Mouse (Mus musculus) heart, adult 9 months (tissue): ENCODE results near the gene Ascc1.
A peak's percentile ranks its signal among the peaks of the same experiment; 100 is the strongest.

ENCODE experiments used
- DNase-seq, 2 experiments: peaks; one replicate each; pipeline ENCODE4 v3.0.0; 2022; ENCODE audit warnings: low spot score in 2 of 2

Gene Ascc1

DNA sequence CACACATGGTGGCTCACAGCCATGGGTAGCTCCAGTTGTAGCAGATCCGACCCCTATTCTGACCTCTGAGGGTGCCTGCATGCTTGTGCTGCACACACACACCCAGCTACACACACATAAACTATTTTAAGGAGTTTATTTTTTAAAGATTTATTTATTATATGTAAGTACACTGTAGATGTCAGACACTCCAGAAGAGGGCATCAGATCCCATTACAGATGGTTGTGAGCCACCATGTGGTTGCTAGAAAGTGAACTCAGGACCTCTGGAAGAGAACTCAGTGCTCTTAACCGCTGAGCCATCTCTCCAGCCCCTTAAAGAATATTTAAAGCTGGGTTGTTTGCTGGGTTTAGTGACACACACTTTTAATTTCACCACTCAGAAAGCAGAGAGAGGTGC lies 16.7 kb downstream of the Ascc1 start:
- DNase-seq, result no peak

DNA sequence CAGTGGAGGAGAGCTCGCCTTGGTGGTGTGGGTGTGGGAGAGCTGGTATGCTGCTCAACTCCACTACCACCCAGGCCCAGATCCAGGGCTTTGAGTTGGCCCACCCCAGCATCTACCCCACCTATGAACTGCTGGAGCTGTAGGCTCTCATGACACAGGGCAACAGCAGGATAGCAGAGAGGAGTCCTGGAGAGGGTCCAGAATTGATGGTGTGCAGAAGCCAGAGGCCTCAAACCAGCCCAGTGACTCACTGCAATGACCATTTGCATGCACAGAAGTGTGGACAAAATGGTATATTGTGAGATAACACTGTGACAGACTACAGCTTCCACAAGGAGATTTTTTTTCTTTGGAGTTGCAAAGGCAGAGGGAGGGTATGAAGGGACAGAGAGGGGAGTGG lies 21.1 kb downstream of the Ascc1 start:
- no peak for DNase-seq

DNA sequence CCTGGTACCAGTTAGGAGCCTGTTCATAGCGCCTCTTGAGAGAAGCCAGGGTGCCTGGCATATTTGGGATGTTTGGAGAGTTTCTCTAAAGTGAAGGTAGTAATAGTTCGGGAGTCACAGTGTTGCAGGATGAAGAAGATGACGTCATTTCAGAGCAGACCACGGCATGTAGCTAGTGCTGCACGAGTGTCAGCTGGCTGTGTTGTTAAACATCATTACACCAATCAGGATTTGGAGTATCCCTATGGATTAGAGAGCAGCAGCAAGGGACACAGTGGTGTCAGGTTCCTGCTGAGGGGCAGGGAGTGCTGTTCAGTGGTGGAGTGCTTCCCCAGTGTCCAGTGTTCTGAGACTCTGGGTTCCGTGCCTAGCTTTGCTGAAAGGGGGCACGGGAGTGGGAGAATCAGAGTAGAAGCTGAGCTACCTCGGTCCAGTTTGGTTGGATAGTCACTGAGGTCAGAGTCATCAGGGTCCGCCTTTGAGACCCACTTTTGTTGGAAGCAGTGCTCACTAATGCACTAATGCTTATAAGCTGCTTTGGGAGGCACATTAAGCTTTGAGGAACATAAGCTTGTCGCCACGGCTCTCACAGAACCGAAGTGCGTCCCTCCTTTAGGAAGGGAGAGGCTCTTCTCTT lies 24.3 kb downstream of the Ascc1 start:
- DNase-seq, result no peak

DNA sequence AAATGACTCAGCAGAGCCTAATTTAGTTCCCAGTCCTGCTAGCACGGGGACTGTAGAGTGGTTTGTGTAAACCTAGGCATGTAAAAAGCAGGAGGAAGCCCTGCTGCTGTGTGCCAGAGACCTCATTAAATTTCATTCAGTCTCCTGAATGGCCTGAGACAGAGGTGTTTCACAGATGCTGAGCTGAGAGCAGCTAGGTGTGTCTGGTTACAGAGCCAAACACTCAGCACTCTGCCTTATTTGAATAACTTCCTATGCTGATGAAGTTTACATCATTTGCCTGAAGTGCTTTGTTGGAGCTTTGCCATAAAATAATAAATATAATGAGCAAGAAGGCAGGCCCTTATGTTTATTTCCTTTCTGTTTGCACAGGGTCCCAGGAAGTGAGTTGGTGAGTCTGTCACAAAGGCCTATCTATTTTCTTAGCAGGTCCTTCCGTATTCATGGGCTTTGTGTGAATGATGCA lies 25.0 kb downstream of the Ascc1 start:
- DNase-seq, result no peak

DNA sequence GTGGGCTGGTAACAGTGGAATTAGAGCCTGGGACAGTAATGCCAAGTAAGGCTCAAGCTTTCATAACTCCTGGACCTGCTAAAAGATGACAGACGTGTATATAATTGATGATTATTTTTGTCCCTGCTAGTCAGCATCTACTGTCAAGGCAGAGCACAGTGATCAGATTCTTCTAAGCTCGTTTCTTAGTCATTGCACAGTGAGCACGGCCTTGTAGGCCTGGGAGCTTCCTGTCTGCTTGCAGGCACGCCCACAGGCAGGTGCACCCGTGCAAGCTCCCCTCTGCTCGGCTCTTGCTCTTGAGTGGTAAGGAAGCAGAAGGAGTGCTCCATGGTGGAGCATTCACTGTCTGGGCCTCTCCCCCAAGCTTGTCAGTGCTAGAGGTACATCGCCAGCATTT lies 25.6 kb downstream of the Ascc1 start:
- DNase-seq, result no peak

DNA sequence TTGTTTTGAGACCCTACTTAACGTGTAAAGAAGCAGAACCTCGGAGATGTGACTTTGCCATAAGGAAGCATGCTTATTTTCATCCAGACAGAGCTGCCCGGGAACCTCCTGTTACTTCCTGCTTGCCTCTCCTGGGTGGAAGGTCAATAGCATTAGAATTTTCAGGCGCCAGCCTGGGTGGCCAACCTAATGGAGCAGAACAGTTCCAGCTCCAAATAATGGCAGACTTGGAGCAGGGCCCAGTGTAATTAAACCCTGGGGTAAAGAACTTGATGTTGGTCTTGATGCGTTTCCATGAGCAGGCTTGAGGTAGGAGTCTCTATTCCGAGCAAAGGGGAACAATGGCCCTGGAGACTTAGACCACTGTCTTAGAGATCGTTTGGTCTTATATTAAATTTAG lies 26.4 kb downstream of the Ascc1 start:
- DNase-seq, result no peak

DNA sequence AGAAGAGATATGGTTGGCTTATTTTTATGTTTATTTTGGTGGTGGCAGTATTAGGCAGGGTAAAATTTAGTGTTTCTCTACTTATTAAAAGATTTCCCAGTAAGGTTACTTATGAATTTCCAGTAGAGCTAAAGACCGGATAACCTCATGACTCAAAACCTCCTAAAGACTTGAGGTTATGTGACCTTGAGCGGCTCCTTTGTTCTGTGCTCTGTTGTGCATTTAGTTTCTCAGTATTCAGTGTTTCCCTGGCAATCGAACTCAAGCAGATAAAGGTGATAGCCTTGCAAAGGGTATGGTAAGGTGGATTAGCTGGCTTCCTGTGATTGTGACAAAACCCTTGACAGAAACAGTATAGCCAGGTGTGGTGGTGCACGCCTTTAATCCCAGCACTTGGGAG lies 26.8 kb downstream of the Ascc1 start:
- no peak for DNase-seq

DNA sequence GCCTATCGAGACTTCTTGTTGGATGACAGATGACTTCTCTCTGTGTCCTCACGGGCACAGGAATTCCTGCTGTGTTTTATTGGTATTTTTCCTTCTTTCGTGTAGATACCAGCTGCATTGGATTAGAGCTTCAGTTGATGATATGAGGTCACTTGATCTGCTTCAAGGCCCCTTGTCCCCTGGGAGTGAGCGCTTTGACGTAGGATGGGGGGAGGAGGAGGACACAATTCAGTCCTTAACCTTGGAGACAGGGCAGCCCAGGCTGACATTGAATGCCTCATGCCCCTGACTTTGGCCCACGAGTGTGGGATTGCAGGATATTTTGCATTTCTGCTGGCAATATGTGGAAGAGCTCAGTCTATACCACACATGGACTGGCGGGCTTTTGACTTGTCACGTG lies 29.0 kb downstream of the Ascc1 start:
- DNase-seq, result no peak

DNA sequence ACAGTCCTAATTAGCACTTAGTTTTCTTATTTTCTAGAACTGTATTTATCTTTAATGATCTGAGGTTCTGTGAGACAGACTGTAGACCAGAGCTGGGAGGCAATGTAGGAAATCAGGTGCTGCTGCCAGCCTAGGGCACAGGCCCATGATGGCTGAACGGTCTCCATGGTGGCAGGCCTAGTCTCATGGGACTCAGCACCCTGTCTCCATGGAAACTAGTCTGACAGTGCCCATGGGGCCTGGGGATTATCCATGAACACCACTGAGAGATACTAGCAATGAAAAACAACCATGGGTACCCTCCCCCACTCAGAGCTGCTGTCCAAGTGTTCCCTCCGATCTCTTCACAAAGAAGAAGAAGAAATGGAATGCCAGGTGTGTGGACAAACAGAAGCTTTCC lies 29.4 kb downstream of the Ascc1 start:
- no peak for DNase-seq

DNA sequence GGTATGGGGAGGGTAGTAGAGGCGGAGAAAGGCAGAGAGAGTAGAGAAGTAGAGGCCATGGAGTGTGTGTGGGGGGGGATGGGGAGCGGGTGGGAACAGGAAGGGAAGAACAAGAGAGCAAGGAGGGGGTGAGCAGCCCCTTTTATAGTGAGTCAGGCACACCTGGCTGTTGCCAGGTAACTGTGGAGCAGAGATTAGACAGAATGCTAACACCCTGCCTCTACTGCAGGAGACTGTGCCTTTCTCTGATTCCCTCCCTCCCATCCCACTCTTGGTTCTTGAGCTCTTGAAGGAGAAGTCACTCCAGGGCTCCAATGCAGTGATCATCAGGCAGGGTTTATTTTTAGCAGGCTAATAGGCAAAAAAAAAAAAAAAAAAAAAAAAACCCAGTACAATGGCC lies 30.0 kb downstream of the Ascc1 start:
- no peak for DNase-seq

DNA sequence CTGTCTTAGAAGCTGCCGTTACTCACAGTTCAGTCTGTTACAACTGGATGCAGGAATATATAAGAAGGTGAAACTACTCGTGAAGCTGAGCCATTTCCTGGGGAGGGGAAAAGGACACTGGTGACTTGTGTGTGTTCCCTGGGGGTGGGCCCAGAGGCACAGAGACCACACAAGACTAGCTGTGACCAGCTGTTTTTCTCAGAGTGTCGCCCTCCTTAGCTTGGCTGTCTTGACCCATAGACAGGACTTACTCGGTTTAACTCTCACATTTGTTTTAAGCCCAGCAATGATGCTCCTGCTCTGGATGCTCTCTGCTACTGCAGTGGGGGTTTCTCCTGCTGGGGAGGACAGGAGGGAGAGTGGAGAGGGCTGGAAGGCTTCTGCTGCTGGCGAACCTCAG lies 30.5 kb downstream of the Ascc1 start:
- DNase-seq, result no peak

DNA sequence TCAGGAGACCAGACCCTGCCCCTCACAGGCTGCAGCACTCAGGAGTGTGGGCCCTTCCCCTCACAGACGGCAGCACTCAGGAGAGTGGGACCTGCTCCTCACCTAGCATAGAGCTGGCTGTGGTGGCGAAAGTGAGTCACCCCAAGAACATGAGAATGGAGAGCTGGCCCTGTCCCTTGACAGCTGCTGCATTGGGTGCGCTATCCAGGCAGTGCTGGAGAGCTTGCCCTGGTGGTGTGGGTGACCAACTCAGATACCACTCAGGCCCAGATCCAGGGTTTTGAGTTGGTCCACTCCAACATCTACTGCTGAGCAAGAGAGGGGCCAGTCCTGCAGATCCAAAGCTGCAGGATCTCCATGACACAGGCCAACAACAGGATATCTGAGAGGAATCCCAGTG lies 32.0 kb downstream of the Ascc1 start:
- DNase-seq, result no peak

DNA sequence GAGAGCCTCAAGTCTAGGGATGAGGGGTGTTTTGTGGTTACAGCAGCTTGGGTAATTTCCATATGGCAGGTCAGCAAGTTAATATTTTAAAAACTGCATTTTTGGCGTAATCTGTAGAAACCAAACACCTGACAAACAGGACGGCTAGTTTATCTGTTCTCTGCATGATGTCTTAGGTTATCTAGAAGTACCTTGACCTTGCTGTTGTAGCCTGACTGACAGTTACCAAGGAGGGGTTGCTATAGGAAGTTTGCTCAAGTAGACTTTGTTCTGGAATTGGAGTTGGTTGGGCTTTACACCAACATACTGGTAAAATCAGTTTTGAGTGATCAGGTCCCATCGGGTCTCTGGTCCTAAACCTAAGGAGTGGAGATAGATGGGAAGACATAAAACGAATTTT lies 33.1 kb downstream of the Ascc1 start:
- DNase-seq, result no peak

DNA sequence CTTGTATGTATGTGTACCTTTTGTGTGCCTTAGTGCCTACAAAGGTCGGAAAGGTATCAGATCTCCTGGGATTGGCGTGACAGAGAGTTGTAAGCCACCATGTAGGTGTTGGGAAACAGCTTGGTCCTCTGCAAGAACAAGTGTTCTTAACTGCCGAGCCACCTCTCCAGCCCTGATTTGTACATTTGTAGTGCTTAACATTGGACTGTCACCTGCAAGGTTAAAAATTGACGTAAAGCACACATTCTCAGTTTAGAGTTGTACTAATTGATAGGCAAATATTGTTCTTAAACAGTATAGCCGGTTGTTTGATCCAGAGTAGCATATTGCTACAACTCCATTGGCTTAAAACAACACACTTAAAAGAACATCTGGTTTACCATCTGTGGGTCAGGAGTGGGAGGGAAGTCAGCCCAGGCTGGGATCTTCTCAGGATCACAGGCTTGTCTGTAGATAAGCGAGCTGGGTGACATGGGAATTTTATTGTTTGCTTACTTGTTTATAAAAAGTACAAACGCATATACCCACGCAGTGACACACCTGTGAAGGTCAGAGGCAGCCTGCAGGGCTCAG lies 39.8 kb downstream of the Ascc1 start:
- DNase-seq, result no peak

DNA sequence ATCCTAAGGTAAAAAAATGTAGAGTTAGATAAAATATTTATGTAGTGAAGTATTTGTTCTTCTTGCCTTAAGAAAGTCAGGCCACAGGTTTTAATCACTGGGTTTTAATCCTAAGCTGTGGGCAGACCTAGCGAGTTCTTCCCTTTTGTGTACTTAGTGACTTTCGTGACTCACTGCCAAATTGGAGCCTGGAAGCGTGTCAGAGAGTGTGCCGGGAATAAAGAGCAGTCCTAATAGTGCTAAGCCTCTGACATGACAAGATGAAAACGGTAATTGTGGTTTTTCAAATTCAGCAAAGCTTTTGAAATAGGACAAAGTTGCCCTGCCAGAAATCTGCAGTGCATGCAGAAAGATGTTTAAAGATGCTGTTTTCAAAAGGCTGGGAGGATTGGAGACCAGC lies 44.1 kb downstream of the Ascc1 start:
- no peak for DNase-seq

DNA sequence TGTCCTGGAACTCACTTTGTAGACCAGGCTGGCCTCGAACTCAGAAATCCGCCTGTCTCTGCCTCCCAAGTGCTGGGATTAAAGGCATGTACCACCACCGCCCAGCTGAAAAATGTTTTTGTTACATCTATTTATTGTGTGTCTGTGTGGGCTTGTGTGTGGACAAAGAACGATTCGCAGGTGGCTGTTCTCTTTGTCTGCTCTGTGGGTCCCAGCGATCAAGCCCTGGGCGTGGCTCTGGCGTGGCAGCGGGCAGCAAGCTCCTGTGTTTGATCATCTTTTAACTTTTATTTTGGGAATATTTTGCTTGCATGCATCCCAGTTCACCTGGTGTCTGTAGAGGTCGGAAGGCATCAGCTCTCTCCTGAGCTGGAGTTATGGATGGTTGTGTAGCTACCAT lies 48.0 kb downstream of the Ascc1 start:
- no peak for DNase-seq

DNA sequence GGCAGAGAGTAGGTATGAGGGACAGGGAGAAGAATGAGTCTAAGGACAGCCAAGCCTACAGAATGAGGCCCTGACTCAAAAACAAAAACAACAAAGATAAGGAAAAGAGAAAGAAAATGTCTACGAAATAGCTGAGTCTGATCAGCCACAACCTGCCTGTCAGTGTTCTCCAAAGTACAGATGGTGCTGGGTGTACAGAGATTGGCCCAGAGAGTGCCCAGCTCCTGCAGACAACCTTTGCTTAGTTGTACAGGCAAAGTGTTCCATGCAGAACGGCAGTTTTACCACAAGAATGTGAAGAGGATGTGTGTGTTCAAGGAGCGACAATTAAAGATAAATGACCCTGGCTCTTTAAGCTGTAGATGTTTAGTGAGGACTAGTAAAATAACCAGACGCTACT lies 50.5 kb downstream of the Ascc1 start:
- no peak for DNase-seq

DNA sequence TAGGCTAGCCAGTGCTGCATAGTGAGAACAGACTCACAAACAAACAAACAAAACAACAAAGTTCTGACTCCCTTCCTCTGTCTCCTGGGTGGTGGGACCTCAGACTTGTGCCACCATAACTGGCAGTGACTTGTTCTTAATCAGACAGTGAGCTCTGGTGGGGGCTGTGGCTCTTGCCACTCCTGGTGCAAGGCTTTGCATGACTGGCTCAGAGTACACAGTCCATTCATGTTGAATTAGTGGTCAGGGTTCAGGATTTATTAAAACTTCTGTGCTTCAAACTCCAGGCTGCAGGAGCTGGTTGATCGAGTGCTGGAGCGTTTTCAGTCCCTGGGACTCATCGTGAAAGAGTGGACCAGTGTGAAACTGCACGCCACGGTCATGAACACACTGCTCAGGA lies 59.6 kb downstream of the Ascc1 start:
- no peak for DNase-seq

DNA sequence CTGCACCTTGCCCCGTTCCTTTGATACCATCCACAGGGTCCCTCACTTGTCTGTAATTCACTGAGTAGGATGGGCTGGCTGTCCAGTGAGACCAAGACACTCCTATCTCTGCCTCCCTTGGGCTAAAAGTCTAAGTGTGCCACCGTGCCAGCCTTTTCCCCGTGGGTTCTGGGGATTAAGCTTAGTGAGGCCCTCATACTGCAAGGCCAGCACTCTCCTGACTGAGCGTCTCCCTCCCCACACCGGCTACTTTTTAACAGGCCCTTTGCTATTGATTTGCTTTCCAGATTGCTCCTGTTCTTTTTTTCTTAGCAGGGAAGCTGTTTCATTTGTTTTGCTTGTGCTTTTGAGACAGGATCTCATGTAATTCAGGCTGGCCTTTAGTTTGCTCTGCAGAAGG lies 60.3 kb downstream of the Ascc1 start:
- no peak for DNase-seq

DNA sequence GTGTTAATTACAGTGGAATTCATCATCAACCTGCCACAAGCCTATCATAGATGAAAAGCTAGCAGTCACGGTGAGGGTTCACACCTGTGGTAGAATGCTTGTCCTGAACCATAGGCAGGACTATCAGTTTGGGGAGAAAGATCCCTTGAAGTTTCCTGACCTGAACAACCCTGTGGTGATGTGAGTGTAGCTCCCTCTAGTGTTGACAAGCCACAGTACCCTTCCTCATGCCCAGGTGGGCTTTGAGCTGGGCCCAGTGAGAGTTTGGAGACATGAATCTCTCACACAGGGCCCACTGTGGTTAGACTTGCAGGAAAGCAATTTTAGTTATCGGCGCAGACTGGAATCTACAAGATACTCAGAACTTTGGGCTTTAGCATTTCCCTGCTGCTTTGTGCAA lies 63.9 kb downstream of the Ascc1 start:
- peak; percentile 17 to 18 for DNase-seq

DNA sequence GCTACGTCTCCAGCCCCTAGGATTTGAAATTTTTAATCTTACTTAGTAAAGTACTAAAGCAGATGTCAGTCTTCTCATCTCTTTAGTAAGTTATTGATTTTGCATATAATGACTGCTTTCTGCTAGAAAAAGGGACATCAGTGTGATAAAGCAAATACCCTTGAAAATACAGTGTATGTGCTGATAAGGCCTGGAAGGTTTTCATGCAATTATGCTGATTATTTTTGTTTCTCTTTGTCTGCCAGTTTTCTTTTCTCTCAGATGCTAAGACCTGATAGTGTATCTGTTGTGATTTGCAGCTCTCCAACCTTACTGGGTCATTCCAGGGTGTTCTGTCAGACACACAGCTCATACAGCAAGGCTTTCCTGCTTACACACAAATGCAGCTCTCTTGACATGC lies 72.6 kb downstream of the Ascc1 start:
- DNase-seq, result no peak

DNA sequence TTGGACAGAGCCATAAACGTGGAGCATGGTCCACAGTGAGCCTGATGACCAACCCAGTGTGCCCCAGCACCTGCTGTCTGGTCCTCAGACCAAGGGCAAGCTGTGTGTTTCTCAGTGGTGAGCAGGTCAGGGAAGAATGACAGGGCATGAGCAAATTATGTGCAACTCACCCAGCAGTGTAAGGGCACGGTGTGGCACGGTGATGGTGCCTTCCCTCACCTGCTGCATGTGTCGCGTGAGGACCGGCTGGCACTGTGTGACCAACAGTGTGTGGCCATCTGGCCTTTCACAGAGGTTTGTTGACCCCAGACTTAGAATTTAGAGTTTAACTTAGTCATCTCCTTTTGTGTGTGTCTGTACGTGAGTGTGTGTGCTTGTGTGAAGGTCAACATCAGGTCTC lies 74.6 kb downstream of the Ascc1 start:
- no peak for DNase-seq

DNA sequence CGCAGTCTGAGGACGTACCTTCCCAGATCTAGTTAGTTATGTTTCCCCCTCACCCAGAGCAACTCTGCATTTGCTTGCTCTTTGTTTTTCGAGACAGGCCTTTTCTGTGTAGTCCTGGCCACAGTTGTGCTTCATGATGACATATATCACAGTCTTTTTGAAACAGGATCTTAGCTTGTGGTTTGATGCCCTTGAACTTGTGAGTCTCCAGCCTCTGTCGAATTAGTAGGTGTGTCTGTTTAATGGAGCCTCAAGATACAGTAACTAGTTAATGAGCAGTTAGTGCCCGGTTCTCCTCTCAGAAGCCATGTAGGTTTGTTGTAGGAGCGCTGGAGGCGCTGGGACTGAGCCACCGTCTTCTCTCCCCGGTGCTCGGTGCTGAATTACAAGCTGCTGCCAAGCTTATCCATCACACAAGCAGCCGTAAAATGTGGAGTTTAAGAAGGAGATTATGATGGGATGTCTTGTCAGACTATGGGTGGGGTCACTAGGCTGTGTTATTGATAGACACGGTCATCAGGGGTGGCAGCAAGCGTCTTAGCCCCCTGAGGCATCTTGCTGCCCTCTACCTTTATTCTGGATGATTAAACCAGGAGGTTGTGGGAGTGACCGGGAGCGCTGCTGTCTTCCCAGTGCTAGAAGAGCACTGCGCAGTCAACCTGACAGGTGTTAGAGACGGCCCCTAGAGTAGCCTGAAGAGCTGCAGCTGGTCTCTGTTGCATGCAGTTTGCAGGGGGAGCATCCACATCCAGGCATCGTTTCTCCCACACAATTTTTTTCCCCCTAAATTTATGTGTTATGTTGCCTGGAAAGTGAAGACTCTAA lies 75.3 kb downstream of the Ascc1 start:
- DNase-seq, result no peak
